Mouse (Mus musculus) liver, postnatal 0 days (tissue): ENCODE measurements around the gene Kidins220. TPM values are rescaled to one million over a fixed set of nuclear protein-coding genes. Genes with fewer than 3 reads are reported as not detected.

Experiments used
- ATAC-seq: fragments of 200-750 bp; cut with Nextera tagmentation; 2 replicates; pipeline ENCODE4 v1.8.0; 2017; ENCODE audit warnings: mild to moderate bottlenecking, moderate library complexity
- DNase-seq: peaks from one replicate; pipeline ENCODE4 v3.0.0-alpha.2; 2016
- H3K27ac ChIP-seq: fragments of 300-500 bp; sonication (generic); 2 replicates; pipeline ENCODE4 v1.5.1; 2014; ENCODE audit warnings: antibody characterized with exemption, moderate library complexity, mild to moderate bottlenecking, low read depth
- H3K27me3 ChIP-seq: fragments of 300-500 bp; sonication (generic); 2 replicates; pipeline ENCODE4 v1.6.1; 2014; ENCODE audit warnings: low read length, control low read depth, mixed read lengths; ENCODE audit not compliant: insufficient read depth
- H3K36me3 ChIP-seq: fragments of 300-500 bp; sonication (generic); replicated peaks from 2 replicates; pipeline ENCODE4 v1.6.1; 2014; ENCODE audit warnings: mild to moderate bottlenecking, control low read depth, low read length, moderate library complexity, mixed read lengths; ENCODE audit not compliant: insufficient read depth
- H3K4me1 ChIP-seq: fragments of 300-500 bp; sonication (generic); 2 replicates; pipeline ENCODE4 v1.6.1; 2014; ENCODE audit warnings: antibody characterized with exemption, mild to moderate bottlenecking, control low read depth; ENCODE audit not compliant: insufficient read depth
- H3K4me2 ChIP-seq: fragments of 300-500 bp; sonication (generic); 2 replicates; pipeline ENCODE4 v1.6.1; 2014; ENCODE audit warnings: low read depth, mild to moderate bottlenecking, low read length, moderate library complexity, mixed read lengths
- H3K4me3 ChIP-seq: fragments of 300-500 bp; sonication (generic); 2 replicates; pipeline ENCODE4 v1.5.1; 2014; ENCODE audit warnings: low read depth, low read length
- H3K9ac ChIP-seq: fragments of 300-500 bp; sonication (generic); replicated peaks from 2 replicates; pipeline ENCODE4 v1.6.1; 2014; ENCODE audit warnings: mild to moderate bottlenecking, moderate library complexity
- H3K9me3 ChIP-seq: fragments of 300-500 bp; sonication (generic); 2 replicates; pipeline ENCODE4 v1.6.1; 2016; ENCODE audit warnings: mild to moderate bottlenecking, control low read depth, low read length, mixed read lengths
- CTCF ChIP-seq: sonication (generic); IDR thresholded peaks from 2 replicates; pipeline ENCODE4 v1.5.1; 2016; ENCODE audit warnings: antibody characterized with exemption, low read depth
- EP300 ChIP-seq: IDR thresholded peaks from 2 replicates; pipeline ENCODE4 v1.6.1; 2016; ENCODE audit warnings: antibody characterized with exemption, low read depth, mild to moderate bottlenecking
- WGBS: fragments of 180-500 bp; shearing (Covaris S2); extraction: QIAGEN DNeasy Blood & Tissue Kit; methylation state at CpG from one replicate; pipeline ENCODE4 v1.1.7; 2014; ENCODE audit not compliant: insufficient replicate concordance; 5-methylcytosine and 5-hydroxymethylcytosine counted together
- polyA plus RNA-seq: library from polyadenylated mRNA; unstranded; fragments of >200 nt; fragmentation: Nextera tagmentation; extraction: Ambion mirVana; gene quantifications from 2 replicates; pipeline ENCODE4 v1.2.1, GENCODE M21; 2015

The Kidins220 gene
- polyA plus RNA-seq, 1 experiment from 2014 or later = 4.4 TPM

GRCm38 (mm10) chr12:25098561-25099312, 124.0 kb downstream of the Kidins220 start:
- no peaks in the 10 kb centered on the region for H3K9me3 ChIP-seq
- peak overlapping the region; percentile 59 for H3K4me3 ChIP-seq
- H3K4me1 ChIP-seq = peaks cover 16% of the 10 kb centered on the region

GRCm38 (mm10) chr12:25099313-25099562, 124.5 kb downstream of the Kidins220 start:
- ATAC-seq (no peak), DNase-seq (peak; percentile 69)
- Histone ChIP-seq H3K9ac (peak overlapping the region; percentile 61), H3K27me3 (peaks cover 32% of the 10 kb centered on the region), H3K4me2 (peak overlapping the region; percentile 92), H3K27ac (peak overlapping the region; percentile 98), H3K4me1 (peaks cover 16% of the 10 kb centered on the region), H3K9me3 (no peaks in the 10 kb centered on the region), H3K36me3 (no peaks in the 10 kb centered on the region), H3K4me3 (peak overlapping the region; percentile 59)
- 2% methylated on average over 9 of the region's 9 CpGs for WGBS
- TF ChIP-seq CTCF (no peak), EP300 (no peak)

More at GRCm38 (mm10) chr12:25098561-25099312, 124.0 kb downstream of the Kidins220 start:
- peak; percentile 89 for DNase-seq
- H3K4me2 ChIP-seq = peak overlapping the region; percentile 92
- peak; percentile 74 for ATAC-seq
- peak overlapping the region; percentile 98 for H3K27ac ChIP-seq
- H3K27me3 ChIP-seq = peaks cover 32% of the 10 kb centered on the region
- H3K36me3 ChIP-seq = no peaks in the 10 kb centered on the region
- peak overlapping the region; percentile 74 for H3K9ac ChIP-seq
- 1% methylated on average over 59 of the region's 61 CpGs for WGBS
- TF ChIP-seq CTCF = no peak
- no peak for TF ChIP-seq EP300

DNA sequence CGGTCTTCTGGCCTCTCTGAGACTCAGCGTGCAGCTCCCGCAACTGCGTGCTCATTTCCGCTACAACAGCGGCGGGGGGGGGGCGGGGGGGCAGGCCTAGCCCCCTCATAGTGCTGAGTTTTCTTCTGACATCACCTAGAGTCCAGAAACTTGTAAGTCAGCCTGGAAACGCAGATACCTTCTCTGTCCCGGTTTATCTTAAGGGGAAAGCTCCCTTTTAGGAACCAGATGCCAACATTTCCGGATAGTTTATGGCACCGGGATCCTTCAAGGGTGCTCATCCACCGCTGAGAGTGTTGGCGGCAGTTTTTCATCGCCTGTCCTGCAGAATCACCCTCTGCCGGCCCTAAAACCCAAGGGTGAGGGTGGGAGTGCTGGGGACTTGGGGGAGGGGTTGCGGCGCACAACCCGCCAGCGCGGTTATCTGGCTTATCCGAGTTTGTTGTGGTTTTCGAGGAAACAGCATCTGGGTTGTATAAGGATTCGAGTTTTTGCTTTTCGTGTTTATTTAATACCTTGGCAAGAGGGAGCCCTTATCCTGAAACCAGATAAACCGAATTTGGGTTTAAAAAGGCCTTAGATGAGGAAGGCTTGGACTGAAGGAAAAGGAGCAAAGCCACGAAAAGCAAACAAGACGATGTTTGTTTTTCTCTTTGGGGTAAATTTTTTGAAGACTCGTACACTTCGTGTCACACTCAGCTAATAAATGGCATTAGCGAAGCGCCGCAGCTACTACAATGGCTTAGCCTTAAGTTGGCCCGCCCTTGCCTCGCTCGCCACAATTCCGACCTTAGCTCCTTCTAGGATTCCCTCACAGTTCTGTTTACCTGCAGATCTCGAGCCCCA, 125.1 kb downstream of the Kidins220 start:
- ATAC-seq (no peak), DNase-seq (peak; percentile 32)
- Histone ChIP-seq H3K9me3 (no peaks in the 10 kb centered on the region), H3K4me3 (peak overlapping the region; percentile 59), H3K36me3 (no peaks in the 10 kb centered on the region), H3K27me3 (peaks cover 32% of the 10 kb centered on the region), H3K9ac (peak overlapping the region; percentile 61), H3K4me1 (peaks cover 16% of the 10 kb centered on the region), H3K4me2 (peak overlapping the region; percentile 92), H3K27ac (peak overlapping the region; percentile 98)
- TF ChIP-seq CTCF (no peak), EP300 (no peak)
- WGBS = 2% methylated on average over 38 of the region's 38 CpGs

- no peak for ATAC-seq
- Histone ChIP-seq H3K9ac (peak overlapping the region; percentile 61), H3K27me3 (peaks cover 32% of the 10 kb centered on the region), H3K9me3 (no peaks in the 10 kb centered on the region), H3K4me2 (peak overlapping the region; percentile 92), H3K4me3 (peak overlapping the region; percentile 59), H3K36me3 (no peaks in the 10 kb centered on the region), H3K27ac (peak overlapping the region; percentile 98), H3K4me1 (peaks cover 16% of the 10 kb centered on the region)
- DNase-seq = peak; percentile 59
- TF ChIP-seq CTCF = no peak
- no peak for TF ChIP-seq EP300
- under 1% methylated on average over 52 of the region's 59 CpGs for WGBS
Observed at GRCm38 (mm10) chr12:25100411-25101217, 125.9 kb downstream of the Kidins220 start.

DNA sequence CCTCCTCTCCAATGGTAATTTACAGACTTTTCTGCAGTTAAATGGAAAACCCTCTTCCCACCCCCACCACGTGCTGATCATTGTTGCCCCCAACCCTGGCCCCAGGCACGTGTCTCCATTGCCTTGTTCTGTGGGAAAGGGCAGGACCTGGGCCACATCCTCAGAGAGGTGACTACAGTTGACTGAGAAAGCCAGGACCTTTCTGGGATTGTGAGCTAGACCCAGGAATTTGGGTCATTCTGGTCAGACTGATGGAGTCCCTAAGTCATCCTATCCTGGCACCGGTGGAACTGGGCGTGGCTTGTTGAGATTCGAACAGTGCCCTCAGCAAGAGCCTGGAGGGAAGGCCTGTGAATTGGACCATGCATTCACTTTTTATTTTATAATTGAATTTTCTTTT, 126.7 kb downstream of the Kidins220 start:
- no peak for DNase-seq

GRCm38 (mm10) chr12:25103911-25104310, 129.2 kb downstream of the Kidins220 start:
- Histone ChIP-seq H3K27ac (no peak overlapping the region), H3K9me3 (no peaks in the 10 kb centered on the region), H3K4me1 (peaks cover 6% of the 10 kb centered on the region), H3K9ac (no peak overlapping the region), H3K27me3 (peaks cover 23% of the 10 kb centered on the region), H3K4me3 (no peak overlapping the region), H3K36me3 (no peaks in the 10 kb centered on the region), H3K4me2 (no peak overlapping the region)
- 72% methylated on average over 6 of the region's 6 CpGs for WGBS
- TF ChIP-seq CTCF (no peak), EP300 (no peak)
- ATAC-seq = no peak
- DNase-seq = no peak

More for the DNA sequence above, 126.7 kb downstream of the Kidins220 start:
- Histone ChIP-seq H3K9ac (no peak overlapping the region), H3K4me3 (no peak overlapping the region), H3K27ac (0 out of 2 replicates have a peak overlapping the region, but pooled peaks have one; percentile 98), H3K27me3 (peaks cover 32% of the 10 kb centered on the region), H3K4me2 (peak overlapping the region; percentile 92; the same call in 1 of the 2 replicates), H3K9me3 (no peaks in the 10 kb centered on the region), H3K4me1 (peaks cover 16% of the 10 kb centered on the region), H3K36me3 (no peaks in the 10 kb centered on the region)
- TF ChIP-seq CTCF (no peak), EP300 (no peak)
- WGBS = 24% methylated on average over 5 of the region's 5 CpGs
- ATAC-seq = no peak
